Mouse (Mus musculus) liver, embryonic 18 days (tissue): ENCODE results near the gene Gm33543. TPM values are rescaled to one million over a fixed set of nuclear protein-coding genes. Genes with fewer than 3 reads are reported as not detected.

Experiments
- polyA plus RNA-seq: library from polyadenylated mRNA; depleted of rRNA; stranded (reverse); fragments of >200 nt; gene quantifications from 2 replicates; pipeline ENCODE4 v1.2.3, GENCODE M21; 2012; rRNA removed

Gene Gm33543
- 1.1 and 1.3 TPM in 2 replicates for polyA plus RNA-seq

GRCm38 (mm10) chr10:95842789-95843637 is at the start of gene Gm33543:
Gene Gm33543 (minus strand): TSS chr10:95842930.

Other genes starting within 250 kb of the Gm33543 start
- gene Anapc15-ps, start 169.5 kb downstream of the Gm33543 start, polyA plus RNA-seq = 0.15 TPM in 1 of 2 replicates, not detected in the other
- 3.4 and 3.7 TPM in 2 replicates for gene Eea1, start 97.7 kb upstream of the Gm33543 start, polyA plus RNA-seq